Mouse (Mus musculus) midbrain, embryonic 11.5 days (tissue): Measurements from ENCODE around the gene Ltbr. TPM values are rescaled to one million over a fixed set of nuclear protein-coding genes. Genes with fewer than 3 reads are reported as not detected.

Experiments used
- ATAC-seq: fragments of 200-750 bp; cut with Nextera tagmentation; 2 replicates; pipeline ENCODE4 v1.8.0; 2017; ENCODE audit warnings: moderate TSS enrichment, moderate library complexity; ENCODE audit not compliant: low FRiP score
- DNase-seq: peaks from one replicate; pipeline ENCODE4 v3.0.0; 2015; ENCODE audit warnings: low spot score; ENCODE audit errors: missing footprints
- H3K27ac ChIP-seq: fragments of 300-500 bp; sonication (generic); 2 replicates; pipeline ENCODE4 v1.5.1; 2014; ENCODE audit warnings: low read depth, low read length
- H3K27me3 ChIP-seq: fragments of 300-500 bp; sonication (generic); 2 replicates; pipeline ENCODE4 v1.6.1; 2014; ENCODE audit warnings: mild to moderate bottlenecking, low read length, moderate library complexity, mixed read lengths; ENCODE audit not compliant: control insufficient read depth, insufficient read depth
- H3K36me3 ChIP-seq: fragments of 300-500 bp; sonication (generic); 2 replicates; pipeline ENCODE4 v1.6.1; 2014; ENCODE audit warnings: mild to moderate bottlenecking, low read length, moderate library complexity, mixed read lengths; ENCODE audit not compliant: control insufficient read depth, insufficient read depth
- H3K4me1 ChIP-seq: fragments of 300-500 bp; sonication (generic); 2 replicates; pipeline ENCODE4 v1.6.1; 2014; ENCODE audit warnings: low read length; ENCODE audit not compliant: control insufficient read depth, insufficient read depth
- H3K4me2 ChIP-seq: fragments of 300-500 bp; sonication (generic); 2 replicates; pipeline ENCODE4 v1.6.1; 2014; ENCODE audit warnings: mild to moderate bottlenecking, moderate library complexity
- H3K4me3 ChIP-seq: fragments of 300-500 bp; sonication (generic); 2 replicates; pipeline ENCODE4 v1.5.1; 2014; ENCODE audit warnings: low read depth, low read length
- H3K9ac ChIP-seq: fragments of 300-500 bp; sonication (generic); 2 replicates; pipeline ENCODE4 v1.6.1; 2014; ENCODE audit warnings: low read length
- H3K9me3 ChIP-seq: fragments of 300-500 bp; sonication (generic); 2 replicates; pipeline ENCODE4 v1.6.1; 2016; ENCODE audit warnings: low read length; ENCODE audit not compliant: control insufficient read depth
- WGBS: fragments of 180-500 bp; shearing (Covaris S2); extraction: QIAGEN DNeasy Blood & Tissue Kit; methylation state at CpG from one replicate; pipeline ENCODE4 v1.1.7; 2014; 5-methylcytosine and 5-hydroxymethylcytosine counted together
- polyA plus RNA-seq: library from polyadenylated mRNA; unstranded; fragments of >200 nt; fragmentation: Nextera tagmentation; extraction: Ambion mirVana; gene quantifications from 2 replicates; pipeline ENCODE4 v1.2.1, GENCODE M21; 2014

Ltbr gene
- polyA plus RNA-seq, 1 experiment from 2014 or later, result 18.0 TPM

GRCm38 (mm10) chr6:125297149-125297820 is 16.4 kb downstream of the Ltbr start:
- no peak overlapping the region for H3K9ac ChIP-seq
- DNase-seq (no peak), ATAC-seq (no peak)
- no peak overlapping the region for H3K4me3 ChIP-seq
- 75% methylated on average over 5 of the region's 5 CpGs for WGBS
- H3K27ac ChIP-seq, result no peak overlapping the region
- H3K4me1 ChIP-seq, result no peaks in the 10 kb centered on the region
- no peaks in the 10 kb centered on the region for H3K27me3 ChIP-seq
- no peaks in the 10 kb centered on the region for H3K36me3 ChIP-seq
- H3K9me3 ChIP-seq, result no peaks in the 10 kb centered on the region
- no peak overlapping the region for H3K4me2 ChIP-seq

GRCm38 (mm10) chr6:125294049-125294448 is 19.6 kb downstream of the Ltbr start:
- H3K4me1 ChIP-seq, result no peaks in the 10 kb centered on the region
- ATAC-seq (no peak), DNase-seq (no peak)
- H3K27me3 ChIP-seq, result no peaks in the 10 kb centered on the region
- H3K4me2 ChIP-seq, result no peak overlapping the region
- H3K9ac ChIP-seq, result no peak overlapping the region
- no peak overlapping the region for H3K4me3 ChIP-seq
- 91% methylated on average over 4 of the region's 4 CpGs for WGBS
- H3K36me3 ChIP-seq, result no peaks in the 10 kb centered on the region
- H3K27ac ChIP-seq, result no peak overlapping the region
- no peaks in the 10 kb centered on the region for H3K9me3 ChIP-seq

GRCm38 (mm10) chr6:125292256-125292655 is 21.4 kb downstream of the Ltbr start:
- ATAC-seq (no peak), DNase-seq (no peak)
- Histone ChIP-seq H3K9ac (no peak overlapping the region), H3K27ac (no peak overlapping the region), H3K36me3 (no peaks in the 10 kb centered on the region), H3K4me1 (no peaks in the 10 kb centered on the region), H3K27me3 (no peaks in the 10 kb centered on the region), H3K9me3 (no peaks in the 10 kb centered on the region), H3K4me2 (no peak overlapping the region), H3K4me3 (no peak overlapping the region)
- WGBS, result 92% methylated on average over 7 of the region's 7 CpGs

- no peak overlapping the region for H3K27ac ChIP-seq
- DNase-seq, result no peak
- no peak overlapping the region for H3K4me3 ChIP-seq
- no peaks in the 10 kb centered on the region for H3K4me1 ChIP-seq
- H3K4me2 ChIP-seq, result no peak overlapping the region
- no peaks in the 10 kb centered on the region for H3K27me3 ChIP-seq
- no peak overlapping the region for H3K9ac ChIP-seq
- WGBS, result 85% methylated on average over 4 of the region's 4 CpGs
- no peak for ATAC-seq
- no peaks in the 10 kb centered on the region for H3K36me3 ChIP-seq
- H3K9me3 ChIP-seq, result no peaks in the 10 kb centered on the region
These were observed 22.4 kb downstream of the Ltbr start for GRCm38 (mm10) chr6:125291329-125291728.

GRCm38 (mm10) chr6:125288730-125289129 is 25.0 kb downstream of the Ltbr start:
- Histone ChIP-seq H3K4me2 (no peak overlapping the region), H3K4me3 (no peak overlapping the region), H3K36me3 (no peaks in the 10 kb centered on the region), H3K9ac (no peak overlapping the region), H3K4me1 (no peaks in the 10 kb centered on the region), H3K27me3 (no peaks in the 10 kb centered on the region), H3K9me3 (no peaks in the 10 kb centered on the region), H3K27ac (no peak overlapping the region)
- ATAC-seq (no peak), DNase-seq (no peak)
- 80% methylated on average over 5 of the region's 5 CpGs for WGBS

GRCm38 (mm10) chr6:125286944-125287343 is 26.7 kb downstream of the Ltbr start:
- DNase-seq (no peak), ATAC-seq (no peak)
- Histone ChIP-seq H3K9me3 (no peaks in the 10 kb centered on the region), H3K9ac (no peak overlapping the region), H3K36me3 (no peaks in the 10 kb centered on the region), H3K4me1 (no peaks in the 10 kb centered on the region), H3K4me2 (no peak overlapping the region), H3K27ac (no peak overlapping the region), H3K4me3 (no peak overlapping the region), H3K27me3 (no peaks in the 10 kb centered on the region)
- WGBS, result 87% methylated on average over 4 of the region's 4 CpGs

GRCm38 (mm10) chr6:125285890-125286289 is 27.8 kb downstream of the Ltbr start, which contains the start of gene Tuba3a:
Gene Tuba3a, minus strand, starts transcription at chr6:125286042.
- Histone ChIP-seq H3K4me1 (no peaks in the 10 kb centered on the region), H3K9me3 (no peaks in the 10 kb centered on the region), H3K9ac (no peak within 1 kb of the TSS), H3K36me3 (no peaks in the 10 kb centered on the region), H3K4me3 (no peak within 1 kb of the TSS), H3K27ac (no peak within 1 kb of the TSS), H3K4me2 (no peak within 1 kb of the TSS), H3K27me3 (no peaks in the 10 kb centered on the region)
- WGBS, result 95% methylated on average over 22 of the region's 22 CpGs
- ATAC-seq (no peak), DNase-seq (peak; percentile 60)

- no peaks in the 10 kb centered on the region for H3K9me3 ChIP-seq
- no peak overlapping the region for H3K27ac ChIP-seq
- H3K36me3 ChIP-seq, result no peaks in the 10 kb centered on the region
- DNase-seq (peak; percentile 37), ATAC-seq (no peak)
- H3K9ac ChIP-seq, result no peak overlapping the region
- H3K27me3 ChIP-seq, result no peaks in the 10 kb centered on the region
- WGBS, result 90% methylated on average over 7 of the region's 7 CpGs
- H3K4me1 ChIP-seq, result no peaks in the 10 kb centered on the region
- H3K4me3 ChIP-seq, result no peak overlapping the region
- no peak overlapping the region for H3K4me2 ChIP-seq
These were observed 28.9 kb downstream of the Ltbr start for GRCm38 (mm10) chr6:125284751-125285150.

GRCm38 (mm10) chr6:125284250-125284649 is 29.4 kb downstream of the Ltbr start:
- WGBS, result 74% methylated on average over 8 of the region's 8 CpGs
- H3K9ac ChIP-seq, result no peak overlapping the region
- DNase-seq, result peak; percentile 41
- H3K27me3 ChIP-seq, result no peaks in the 10 kb centered on the region
- no peak overlapping the region for H3K4me2 ChIP-seq
- ATAC-seq, result no peak
- H3K4me1 ChIP-seq, result no peaks in the 10 kb centered on the region
- no peak overlapping the region for H3K27ac ChIP-seq
- H3K9me3 ChIP-seq, result no peaks in the 10 kb centered on the region
- H3K36me3 ChIP-seq, result no peaks in the 10 kb centered on the region
- H3K4me3 ChIP-seq, result no peak overlapping the region
